Mouse (Mus musculus): Measurements from ENCODE around the gene Ttll12.

Ttll12 gene

DNA sequence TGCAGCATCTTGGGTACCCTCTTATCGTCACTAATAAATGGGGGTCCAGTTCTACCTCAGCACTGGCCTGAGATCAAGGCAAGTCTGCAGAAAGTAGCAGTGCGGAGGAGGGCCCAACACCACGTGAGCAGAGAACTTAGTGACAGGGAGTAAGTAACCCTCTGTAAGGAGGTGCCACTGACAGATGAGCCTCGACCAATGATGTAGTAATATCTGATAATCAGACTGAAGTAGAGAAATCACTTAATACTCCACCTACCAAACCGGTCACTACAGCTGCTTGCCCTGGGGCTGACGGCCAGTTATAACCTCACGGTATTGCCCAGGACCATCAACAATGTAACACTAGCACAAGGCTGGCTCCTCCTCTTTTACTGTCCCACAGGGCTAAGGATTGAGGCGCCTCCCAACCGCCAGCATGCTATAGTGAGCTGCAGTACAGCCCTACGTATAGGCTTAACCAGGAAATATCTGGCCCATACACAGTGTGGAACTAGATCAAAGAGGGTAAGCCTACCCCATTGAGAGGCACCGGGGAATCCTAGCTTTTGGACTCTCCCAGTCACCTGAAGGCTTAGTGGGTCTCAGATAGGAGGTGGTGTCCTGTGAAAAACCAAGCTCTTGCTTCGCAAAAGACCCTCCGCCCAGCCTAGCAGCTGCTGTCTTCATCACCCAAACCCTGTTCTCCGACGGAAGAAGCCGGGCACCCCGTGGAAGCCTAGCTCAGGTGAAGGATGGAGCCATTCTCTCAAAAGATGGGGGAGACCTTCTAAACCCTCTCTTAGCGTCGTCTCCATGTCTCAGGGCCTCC, 1.1 kb downstream of the Ttll12 start:
- no peak for DNase-seq (ENCODE audit: low read depth, low spot score)

DNA sequence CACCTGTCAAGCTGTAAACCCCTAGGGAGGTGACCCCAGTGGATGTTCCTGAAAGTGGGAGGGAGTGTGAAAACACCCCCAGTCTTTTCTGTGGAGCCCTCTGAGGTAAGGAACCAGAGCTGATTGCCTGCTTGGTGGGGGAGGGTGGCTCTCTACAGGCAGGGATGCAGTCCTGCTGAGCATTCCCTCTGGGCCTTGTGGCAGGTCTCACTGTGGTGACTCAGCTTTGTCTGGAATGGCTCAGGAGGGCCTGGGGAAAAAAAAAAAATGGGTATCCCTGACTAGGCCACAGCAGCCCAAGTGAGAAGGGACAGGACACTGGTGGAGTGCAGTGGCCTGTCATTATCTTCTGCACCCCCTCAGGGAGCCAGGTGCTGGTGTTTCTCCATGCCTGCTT, 1.8 kb downstream of the Ttll12 start:
- peak; percentile 21 for DNase-seq (ENCODE audit: low read depth, low spot score)

DNA sequence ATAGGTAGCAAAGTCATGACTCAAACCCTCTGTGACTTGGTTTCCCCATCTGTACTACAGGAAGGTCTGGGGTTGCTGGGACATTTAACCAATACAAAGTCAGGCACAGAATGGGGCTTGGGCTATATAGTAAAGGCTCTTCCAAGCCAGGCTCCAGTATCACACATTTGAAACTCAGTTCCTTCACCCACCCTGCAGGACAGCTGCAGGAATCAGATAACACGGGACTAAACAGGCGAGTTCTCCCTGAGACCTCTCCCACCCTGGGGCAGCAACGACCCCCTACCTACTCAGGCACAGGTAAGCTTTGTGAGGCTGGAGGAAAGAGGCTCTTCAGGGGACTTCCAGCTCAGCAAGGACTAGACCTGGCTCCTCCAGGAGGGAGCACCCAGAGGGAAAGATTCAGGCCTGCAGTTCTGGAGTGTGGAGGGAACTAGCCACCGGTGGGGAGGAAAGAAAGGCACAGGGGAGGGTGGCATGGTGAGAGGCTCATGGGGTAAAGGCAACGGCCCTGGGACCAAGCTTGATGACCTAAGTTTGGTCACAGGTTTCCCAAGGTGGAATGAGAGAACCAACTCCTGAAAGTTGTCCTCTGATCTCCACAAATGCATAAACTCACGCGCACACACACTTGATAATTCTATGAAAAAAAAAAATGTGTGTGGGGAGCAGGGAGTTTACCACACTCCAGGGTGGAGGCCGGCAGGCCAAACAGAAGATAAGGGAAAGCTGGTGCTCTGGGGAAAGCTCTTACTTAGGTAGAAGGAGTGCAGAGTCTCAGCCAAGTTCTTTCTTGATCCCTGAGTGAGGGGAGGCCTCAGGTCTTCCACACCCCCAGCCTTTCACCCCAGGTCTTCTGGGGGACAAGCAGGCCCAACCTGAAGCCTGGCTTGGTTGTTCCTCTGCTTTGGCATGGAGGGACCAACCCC, 2.4 kb downstream of the Ttll12 start:
- no peak for DNase-seq (ENCODE audit: low read depth, low spot score)

DNA sequence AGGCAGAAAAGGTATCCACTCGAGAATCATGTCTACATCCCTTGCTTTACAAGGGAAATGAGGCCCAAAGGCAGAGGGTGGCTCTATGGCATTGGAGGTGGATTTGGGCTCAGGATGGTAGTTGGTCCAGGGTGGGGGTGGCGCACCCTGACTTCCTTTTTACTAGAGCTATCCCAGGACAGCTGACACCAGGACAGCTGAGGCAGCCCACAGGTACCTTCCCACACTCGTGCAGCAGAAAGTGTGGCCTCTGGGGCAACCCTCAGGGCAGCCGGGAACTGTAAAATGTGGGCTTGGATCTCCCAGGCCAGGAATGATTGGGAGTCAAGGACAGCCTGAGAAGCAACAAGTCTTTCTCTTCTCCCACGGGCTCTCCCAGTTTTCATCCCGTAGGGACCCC, 3.2 kb downstream of the Ttll12 start:
- no peak for DNase-seq (ENCODE audit: low read depth, low spot score)

DNA sequence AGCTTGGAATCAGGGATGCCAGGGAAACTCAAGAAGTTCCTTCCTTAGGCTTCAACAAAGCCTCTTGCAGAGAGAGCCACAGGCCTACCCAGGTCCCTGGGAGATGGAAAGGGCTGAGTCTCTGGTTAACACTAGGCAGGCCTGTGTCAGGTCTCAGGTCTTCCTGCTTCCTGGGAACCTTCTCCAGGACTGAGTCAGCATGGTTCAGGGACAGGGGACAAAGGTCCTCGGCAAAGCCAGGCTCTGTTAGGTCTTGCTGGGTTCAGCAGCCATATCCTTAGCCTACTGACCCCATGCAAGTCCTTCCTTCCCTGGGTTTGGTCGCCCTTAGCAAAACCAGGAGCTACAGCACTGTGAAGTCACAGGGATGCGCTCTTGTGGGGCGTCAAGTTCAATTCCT, 4.1 kb downstream of the Ttll12 start:
- no peak for DNase-seq (ENCODE audit: low read depth, low spot score)

DNA sequence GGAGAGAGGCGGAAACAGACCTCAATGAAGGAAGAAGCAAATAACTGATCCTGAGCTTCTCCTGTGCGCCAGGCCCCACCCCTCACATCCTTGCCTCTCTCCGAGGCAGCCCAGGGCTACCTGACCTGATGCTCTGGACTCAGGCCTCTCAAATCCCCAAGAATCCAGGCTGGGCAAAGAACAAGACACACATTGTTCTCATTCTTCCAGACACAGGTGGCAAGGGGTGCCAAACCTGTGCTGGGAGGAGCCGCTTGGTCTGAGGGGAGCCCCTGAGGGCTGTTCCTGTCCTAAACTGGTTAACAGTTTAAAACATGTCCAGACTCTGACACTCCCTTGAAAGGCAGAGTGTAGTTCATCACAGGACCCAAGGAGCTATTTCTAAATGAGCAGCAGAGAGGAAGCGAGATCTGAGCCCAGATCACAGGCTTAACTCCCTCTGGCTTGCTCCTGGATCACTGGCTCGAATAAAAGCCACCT, 10.2 kb downstream of the Ttll12 start:
- no peak for DNase-seq (ENCODE audit: low read depth, low spot score)

DNA sequence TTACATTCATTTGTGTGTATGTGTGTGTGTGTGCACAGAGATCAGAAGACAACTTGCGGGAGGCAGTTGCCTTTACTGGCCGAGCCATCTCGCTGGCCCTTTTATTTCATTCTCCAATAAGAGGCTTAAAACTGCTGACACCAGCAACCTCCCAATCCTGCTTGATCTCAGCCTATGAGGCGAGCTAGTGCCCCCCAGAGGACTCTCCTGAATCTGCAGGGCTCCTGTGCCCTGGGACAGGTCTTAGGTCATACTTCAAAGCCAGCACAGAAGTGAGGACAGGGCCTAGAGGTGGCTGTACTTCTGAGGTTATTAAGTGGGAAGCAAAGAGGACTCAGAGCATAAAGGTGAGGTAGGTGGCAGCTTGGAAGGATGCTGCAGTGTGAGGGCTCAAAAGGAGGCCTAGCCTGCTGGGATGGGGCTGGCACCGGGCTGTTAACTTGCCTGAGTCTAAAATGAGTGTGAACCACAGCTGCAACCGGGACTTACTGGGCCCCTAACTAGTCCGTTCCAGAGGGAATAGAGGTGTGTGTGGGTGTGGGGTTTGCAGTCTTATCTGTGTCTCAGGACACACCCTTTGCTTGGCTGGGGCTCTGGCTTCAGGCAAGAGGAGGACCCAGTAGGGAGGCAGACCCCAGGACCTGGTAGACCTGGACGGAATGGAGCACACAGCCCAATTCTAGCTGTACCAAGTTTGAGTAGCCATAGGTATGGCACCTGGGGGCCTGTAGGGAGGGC, 11.4 kb downstream of the Ttll12 start:
- peak; percentile 56 for DNase-seq (ENCODE audit: low read depth, low spot score)

DNA sequence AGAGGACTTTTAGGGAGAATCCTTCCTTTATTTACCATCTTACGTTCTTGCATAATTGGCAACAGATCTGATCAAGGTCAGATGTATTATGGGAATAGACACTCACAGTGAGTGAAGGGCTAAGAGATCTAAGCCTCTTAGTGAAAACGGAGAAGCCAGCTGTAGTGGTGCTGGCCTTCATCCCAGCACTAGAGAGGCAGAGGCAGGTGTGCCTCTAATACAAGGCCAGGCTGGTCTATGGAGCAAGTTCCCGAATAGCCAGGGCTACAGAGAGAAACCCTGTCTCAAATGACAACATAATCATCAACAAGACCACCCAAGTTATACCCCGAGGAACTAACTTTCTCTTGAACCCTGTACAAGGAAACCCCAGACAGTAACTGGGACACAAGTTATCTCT, 12.0 kb downstream of the Ttll12 start:
- no peak for DNase-seq (ENCODE audit: low read depth, low spot score)

DNA sequence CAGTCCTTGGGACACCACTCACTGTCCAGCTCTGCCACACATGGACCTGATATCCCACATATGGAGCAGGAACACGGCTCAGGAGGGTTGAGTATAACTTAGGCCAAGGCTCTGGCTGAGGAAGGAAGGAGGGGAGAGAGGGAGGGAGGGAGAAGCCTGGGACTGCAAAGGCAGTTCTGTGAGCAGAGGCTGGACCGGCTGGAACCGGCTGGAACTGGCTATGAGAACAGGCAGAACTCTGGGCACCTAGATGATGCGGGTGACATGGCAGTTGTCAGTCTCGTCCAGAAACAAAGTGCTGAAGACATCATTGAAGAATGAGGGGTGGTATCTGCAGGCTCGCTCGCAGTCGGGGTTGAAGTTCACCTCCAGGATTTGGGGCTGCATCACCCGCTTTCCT, 18.3 kb downstream of the Ttll12 start:
- DNase-seq (ENCODE audit: low read depth, low spot score) = no peak

DNA sequence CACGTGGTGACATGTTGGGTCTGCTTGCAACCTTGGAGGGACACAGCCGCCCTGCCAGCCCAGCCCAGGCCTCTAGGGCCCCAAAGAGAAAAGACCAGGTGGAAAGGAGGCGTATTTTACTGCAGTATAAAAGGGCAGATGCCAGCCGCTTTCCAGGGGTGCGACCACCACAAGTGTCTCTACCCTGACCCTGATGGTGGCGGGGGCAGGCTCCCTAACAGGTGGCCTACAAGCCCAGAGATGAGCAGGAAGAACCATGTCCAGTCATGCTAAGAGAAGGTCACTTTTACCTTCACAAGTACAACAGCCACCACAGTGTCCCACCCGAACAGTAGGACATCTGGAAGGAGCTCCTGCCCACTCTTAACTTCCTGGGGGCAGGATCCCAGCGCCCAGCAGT, 19.4 kb downstream of the Ttll12 start:
- no peak for DNase-seq (ENCODE audit: low read depth, low spot score)

DNA sequence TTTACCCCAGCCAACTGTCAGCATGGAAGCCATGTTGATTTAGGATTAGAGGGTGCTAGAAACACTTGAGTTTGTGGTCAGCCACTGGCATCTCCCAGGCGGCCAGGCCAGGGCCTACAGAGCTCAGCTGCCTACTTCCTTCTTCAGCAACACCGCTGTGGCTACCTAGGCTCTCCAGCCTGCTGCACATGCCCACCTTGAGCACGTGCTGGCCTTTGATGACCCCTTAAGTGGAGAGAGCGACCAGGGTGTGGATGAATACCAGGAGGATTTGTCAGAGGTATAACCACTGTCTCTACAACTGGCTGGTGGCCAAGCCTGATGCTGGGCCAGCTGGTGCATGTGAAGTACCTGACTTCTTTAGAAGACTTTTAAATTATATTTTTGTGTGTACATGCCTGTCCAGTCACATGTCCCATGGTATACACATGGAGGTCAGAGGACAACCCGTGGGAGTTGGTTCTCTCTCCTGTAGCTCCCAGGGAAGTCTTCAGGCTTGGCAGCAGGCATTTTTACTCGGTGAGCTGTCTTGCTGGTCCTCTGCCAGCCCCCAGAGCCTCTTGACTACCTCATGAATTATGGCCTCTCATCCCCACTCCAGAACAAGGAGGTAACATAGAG, 20.1 kb downstream of the Ttll12 start:
- DNase-seq (ENCODE audit: low read depth, low spot score) = no peak

DNA sequence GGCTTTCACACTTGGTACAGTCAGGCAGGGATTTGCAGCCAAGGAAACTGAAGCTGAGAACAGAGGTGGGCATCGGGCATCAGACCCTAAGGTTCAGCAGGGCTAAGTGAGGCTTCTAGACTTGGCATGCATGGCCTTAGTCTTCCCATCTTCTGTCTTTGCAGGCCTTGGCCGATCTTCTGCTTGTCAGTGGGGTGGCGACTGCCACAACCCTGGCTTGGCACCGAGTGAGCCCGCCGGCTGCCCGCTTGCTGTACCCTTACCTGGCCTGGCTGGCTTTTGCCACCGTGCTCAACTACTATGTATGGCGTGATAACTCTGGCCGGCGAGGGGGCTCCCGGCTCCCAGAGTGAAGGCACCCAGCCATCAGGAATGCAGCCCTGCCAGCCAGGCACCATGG, 21.4 kb downstream of the Ttll12 start:
- no peak for DNase-seq (ENCODE audit: low read depth, low spot score)

DNA sequence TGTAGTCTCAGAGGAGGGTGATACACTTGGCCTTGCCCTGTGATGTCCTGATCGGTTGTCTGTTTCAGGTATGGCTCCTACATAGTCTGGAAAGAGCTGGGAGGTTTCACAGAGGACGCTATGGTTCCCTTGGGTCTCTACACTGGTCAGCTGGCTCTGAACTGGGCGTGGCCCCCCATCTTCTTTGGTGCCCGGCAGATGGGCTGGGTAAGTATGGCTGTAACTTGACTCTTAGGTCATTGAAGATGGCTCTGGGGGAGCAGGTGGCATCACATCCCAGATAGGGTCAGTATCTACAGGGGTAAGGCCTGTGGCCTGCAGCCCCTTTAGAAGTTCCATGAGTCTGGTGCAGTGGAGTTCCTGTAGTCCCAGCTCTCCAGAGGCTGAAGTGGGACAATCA, 22.8 kb downstream of the Ttll12 start:
- DNase-seq (ENCODE audit: low read depth, low spot score) = no peak

DNA sequence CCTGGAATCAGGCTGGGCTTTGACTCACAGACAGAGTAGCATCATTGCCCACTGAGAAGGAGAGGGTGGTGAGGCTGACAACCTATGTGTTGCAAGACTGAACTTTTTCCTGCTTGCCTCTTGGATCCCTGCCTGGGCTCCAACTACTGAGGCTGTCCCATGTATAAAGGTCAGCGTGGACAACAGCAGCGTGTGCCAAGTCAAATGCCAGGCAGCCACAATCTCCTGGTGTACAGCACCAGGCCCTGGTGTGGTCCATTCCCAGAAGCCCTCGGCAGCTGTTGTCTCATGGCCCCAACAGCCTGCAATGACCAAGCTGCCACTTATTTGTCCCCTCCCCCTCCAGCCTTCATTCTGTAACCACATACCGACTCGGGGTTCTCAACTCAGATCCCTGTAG, 23.3 kb downstream of the Ttll12 start:
- no peak for DNase-seq (ENCODE audit: low read depth, low spot score)

DNA sequence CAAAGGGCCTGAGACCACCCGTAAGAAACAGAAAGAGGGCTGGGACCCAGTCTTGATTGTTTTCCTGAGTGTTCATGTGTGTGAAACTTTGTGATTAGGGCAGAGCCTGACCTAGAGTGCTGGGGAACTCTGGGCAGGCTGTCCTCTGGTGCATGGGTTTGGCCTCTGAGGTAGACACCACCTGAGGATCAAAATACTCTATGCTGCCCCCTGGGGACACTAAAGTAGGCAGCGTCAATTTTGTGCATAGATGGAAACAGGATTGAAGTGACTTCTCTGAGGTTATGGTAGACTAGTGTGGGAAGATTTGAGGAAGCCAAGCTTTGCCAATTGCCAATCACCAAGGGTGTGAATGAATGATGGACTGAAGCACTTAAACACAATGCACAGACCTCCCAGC, 24.3 kb downstream of the Ttll12 start:
- no peak for DNase-seq (ENCODE audit: low read depth, low spot score)

DNA sequence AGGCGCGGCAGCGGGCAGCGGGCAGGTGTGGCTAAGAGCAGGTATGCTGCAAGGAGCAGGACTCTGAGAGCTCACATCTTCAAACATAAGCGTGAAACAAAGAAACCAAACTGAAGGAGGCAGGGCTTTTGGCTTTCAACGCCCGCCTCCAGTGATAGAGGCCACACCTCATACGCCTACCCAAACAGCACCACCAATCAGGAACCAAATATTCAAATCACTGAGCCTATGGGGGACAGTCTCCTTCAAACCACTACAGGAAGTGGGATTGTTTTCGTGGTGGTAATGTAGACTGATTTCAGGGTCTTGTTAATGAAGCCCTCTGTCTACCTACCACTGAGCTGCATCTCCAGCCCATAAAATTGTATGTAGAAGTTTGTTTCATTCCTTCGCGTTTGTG, 25.3 kb downstream of the Ttll12 start:
- no peak for DNase-seq (ENCODE audit: low read depth, low spot score)

DNA sequence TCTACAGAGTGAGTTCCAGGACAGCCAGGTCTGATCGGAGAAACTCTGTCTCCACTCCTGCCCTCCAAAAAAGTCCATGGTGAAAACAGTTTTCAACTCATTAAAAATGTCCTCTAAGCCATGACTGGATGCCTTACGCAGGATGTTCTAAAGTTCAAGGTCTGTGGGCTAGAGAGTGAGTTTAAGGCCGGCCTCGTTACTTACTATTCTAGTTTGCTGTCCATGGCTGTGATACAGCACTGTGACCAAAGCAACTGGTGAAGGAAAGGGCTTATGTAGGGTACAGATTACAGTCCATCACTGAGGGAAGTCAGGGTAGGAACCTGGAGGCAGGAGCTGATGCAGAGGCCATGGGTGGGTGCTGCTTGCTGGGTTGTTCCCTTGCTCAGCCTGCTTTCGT, 26.4 kb downstream of the Ttll12 start:
- DNase-seq (ENCODE audit: low read depth, low spot score) = no peak

DNA sequence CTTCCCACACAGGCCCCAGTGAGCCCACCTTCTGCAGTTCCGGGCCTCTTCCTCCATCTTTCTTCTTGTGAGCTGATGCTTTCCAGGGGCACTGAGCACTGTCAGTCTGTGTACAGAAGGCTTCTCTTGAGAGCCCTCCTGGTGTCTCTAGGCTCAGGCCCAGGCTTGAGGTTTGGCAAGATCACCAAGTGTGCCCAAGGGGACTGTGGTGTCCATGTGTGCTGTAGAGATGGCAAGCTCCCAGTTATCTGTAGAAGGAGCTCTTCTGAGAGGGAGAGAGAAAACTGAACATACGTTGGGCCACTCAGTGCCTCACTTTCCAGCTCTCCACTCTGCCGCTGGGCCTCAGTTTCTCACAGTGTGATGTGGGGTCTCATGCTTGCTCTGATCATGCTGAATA, 27.2 kb downstream of the Ttll12 start:
- DNase-seq (ENCODE audit: low read depth, low spot score) = no peak

DNA sequence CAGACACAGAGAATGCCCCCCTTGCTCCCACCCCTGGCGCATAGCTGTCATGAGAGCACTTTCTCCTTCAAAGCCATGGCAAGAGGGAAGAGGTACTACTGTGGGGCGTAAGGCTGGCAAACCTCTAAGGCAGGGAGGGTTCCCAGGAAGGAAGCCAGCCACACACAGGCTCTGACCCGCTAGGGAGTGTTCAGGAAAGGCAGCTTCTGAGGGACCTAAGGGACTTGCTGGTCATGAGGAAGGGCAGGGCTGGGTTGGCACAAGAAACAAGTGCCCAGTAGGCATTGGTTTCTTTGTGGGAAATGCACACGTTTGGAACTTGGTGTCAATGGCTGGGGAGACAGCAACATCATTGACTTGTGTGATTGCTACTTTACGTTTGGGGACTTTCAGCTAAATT, 29.0 kb downstream of the Ttll12 start:
- no peak for DNase-seq (ENCODE audit: low read depth, low spot score)

DNA sequence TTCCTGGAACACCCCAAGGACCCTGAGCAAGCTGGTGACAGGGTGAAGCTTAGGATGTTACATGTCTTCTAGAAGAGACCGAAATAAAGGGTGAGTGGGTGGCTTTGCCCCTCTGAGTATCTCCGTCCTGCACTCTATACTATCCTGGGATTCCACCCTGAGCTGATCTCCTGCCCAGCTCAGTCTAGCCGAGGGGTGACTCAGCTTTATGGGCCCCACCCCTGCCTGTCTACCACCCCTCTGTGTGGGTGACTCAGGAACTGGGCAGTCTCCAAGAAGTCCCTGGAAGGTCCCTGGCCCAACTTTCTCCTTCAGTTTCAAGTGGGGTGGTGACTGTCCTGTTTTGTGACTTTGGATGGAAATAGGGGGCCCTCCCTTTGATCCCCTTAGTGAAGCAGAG, 29.5 kb downstream of the Ttll12 start:
- DNase-seq (ENCODE audit: low read depth, low spot score) = no peak

DNA sequence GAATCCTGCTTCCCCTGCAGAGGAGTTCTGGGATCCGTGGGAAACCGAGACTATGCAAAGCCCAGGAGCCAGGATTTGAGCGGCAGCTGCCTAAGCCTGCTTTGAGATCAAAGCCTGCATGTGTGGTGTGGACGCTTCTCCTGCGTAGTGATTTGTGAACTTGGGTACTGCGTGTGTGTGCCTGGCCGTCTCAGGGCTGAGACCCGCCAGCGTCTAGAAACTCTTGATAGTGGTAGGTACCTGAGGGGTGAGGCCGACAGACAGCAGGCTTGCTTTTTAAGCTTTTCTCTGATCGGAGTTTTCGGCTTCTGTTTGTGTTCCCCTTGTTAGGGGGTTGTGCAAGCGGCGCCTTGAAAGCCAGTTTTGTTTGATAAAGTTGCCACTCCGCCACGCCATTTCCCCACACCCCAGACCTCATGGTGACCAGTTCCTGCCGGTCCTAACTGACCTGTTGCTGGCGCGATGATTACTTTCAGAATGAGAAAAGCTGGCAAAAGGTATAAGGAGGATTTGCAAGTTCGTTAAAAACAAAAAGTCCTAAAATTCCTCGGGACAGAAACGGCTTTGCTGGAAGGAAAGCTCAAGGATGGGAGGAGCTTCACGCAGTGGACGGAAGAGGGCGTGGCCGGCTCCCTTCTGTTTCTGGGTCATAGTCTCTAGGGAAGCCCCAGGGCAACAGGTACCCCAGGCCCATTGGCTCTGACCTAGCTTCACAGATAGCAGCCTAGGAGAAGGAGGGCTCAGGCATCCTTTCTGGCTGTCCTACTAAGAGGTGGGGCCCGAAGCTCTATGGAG, 30.9 kb downstream of the Ttll12 start:
- DNase-seq (ENCODE audit: low read depth, low spot score) = no peak
